Mouse (Mus musculus): Measurements from ENCODE around the gene Tbl3. TPM values are rescaled to one million over a fixed set of nuclear protein-coding genes. Genes with fewer than 3 reads are reported as not detected.

Gene Tbl3
- polyA plus RNA-seq, 1 experiment from 2014 or later, result 35.0 TPM

- Histone ChIP-seq H3K36me3 (replicated peaks) (peaks cover 18% of the 10 kb centered on the region), H3K27ac (replicated peaks) (no peak overlapping the region), H3K4me1 (replicated peaks) (peaks cover 21% of the 10 kb centered on the region), H3K27me3 (no peaks in the 10 kb centered on the region), H3K9me3 (replicated peaks) (no peaks in the 10 kb centered on the region), H3K4me3 (replicated peaks) (no peak overlapping the region), H3K9ac (no peak overlapping the region), H3K4me2 (no peak overlapping the region)
- no peak for ATAC-seq (ENCODE audit: insufficient read depth)
- WGBS (ENCODE audit: insufficient replicate concordance), result 87% methylated on average over 15 of the region's 15 CpGs
Observed at GRCm38 (mm10) chr17:24716166-24716682, 8.8 kb upstream of the Tbl3 start.

- WGBS (ENCODE audit: insufficient replicate concordance), result 83% methylated on average over 6 of the region's 6 CpGs
- Histone ChIP-seq H3K36me3 (replicated peaks) (peaks cover 17% of the 10 kb centered on the region), H3K27me3 (no peaks in the 10 kb centered on the region)
Observed at GRCm38 (mm10) chr17:24715556-24715955, 8.1 kb upstream of the Tbl3 start.

GRCm38 (mm10) chr17:24708646-24709045, 1.2 kb upstream of the Tbl3 start:
- Histone ChIP-seq H3K4me2 (peak overlapping the region; percentile 83), H3K4me1 (replicated peaks) (peaks cover 34% of the 10 kb centered on the region), H3K9ac (no peak overlapping the region), H3K36me3 (replicated peaks) (peaks cover 16% of the 10 kb centered on the region), H3K9me3 (replicated peaks) (no peaks in the 10 kb centered on the region), H3K27ac (replicated peaks) (no peak overlapping the region), H3K4me3 (replicated peaks) (peak overlapping the region; percentile 78), H3K27me3 (no peaks in the 10 kb centered on the region)
- no peak for ATAC-seq (ENCODE audit: insufficient read depth)
- 8% methylated on average over 2 of the region's 2 CpGs for WGBS (ENCODE audit: insufficient replicate concordance)

More at GRCm38 (mm10) chr17:24715556-24715955, 8.1 kb upstream of the Tbl3 start:
- no peak overlapping the region for H3K4me3 ChIP-seq (replicated peaks)
- no peak overlapping the region for H3K4me2 ChIP-seq
- no peak overlapping the region for H3K27ac ChIP-seq (replicated peaks)
- no peak overlapping the region for H3K9ac ChIP-seq
- ATAC-seq (ENCODE audit: insufficient read depth), result no peak
- H3K9me3 ChIP-seq (replicated peaks), result no peaks in the 10 kb centered on the region
- H3K4me1 ChIP-seq (replicated peaks), result peaks cover 19% of the 10 kb centered on the region

GRCm38 (mm10) chr17:24707801-24708425, 453 bp upstream of the Tbl3 start:
- Histone ChIP-seq H3K4me1 (replicated peaks) (peaks cover 34% of the 10 kb centered on the region), H3K4me3 (replicated peaks) (peak overlapping the region; percentile 78), H3K9ac (peak overlapping the region; percentile 70), H3K9me3 (replicated peaks) (no peaks in the 10 kb centered on the region), H3K27ac (replicated peaks) (peak overlapping the region; percentile 89), H3K36me3 (replicated peaks) (peaks cover 16% of the 10 kb centered on the region), H3K4me2 (peak overlapping the region; percentile 83), H3K27me3 (no peaks in the 10 kb centered on the region)
- ATAC-seq (ENCODE audit: insufficient read depth), result peak; percentile 63
- 2% methylated on average over 24 of the region's 24 CpGs for WGBS (ENCODE audit: insufficient replicate concordance)

GRCm38 (mm10) chr17:24705821-24706220, 1.6 kb downstream of the Tbl3 start:
- Histone ChIP-seq H3K9ac (no peak overlapping the region), H3K27me3 (no peaks in the 10 kb centered on the region), H3K27ac (replicated peaks) (no peak overlapping the region), H3K4me1 (replicated peaks) (peaks cover 34% of the 10 kb centered on the region), H3K36me3 (replicated peaks) (peaks cover 33% of the 10 kb centered on the region), H3K9me3 (replicated peaks) (no peaks in the 10 kb centered on the region), H3K4me2 (0 out of 2 replicates have a peak overlapping the region, but pooled peaks have one; percentile 83), H3K4me3 (replicated peaks) (no peak overlapping the region)
- WGBS (ENCODE audit: insufficient replicate concordance), result 83% methylated on average over 3 of the region's 3 CpGs
- ATAC-seq (ENCODE audit: insufficient read depth), result no peak

GRCm38 (mm10) chr17:24701251-24701650, 6.2 kb downstream of the Tbl3 start:
- Histone ChIP-seq H3K27me3 (peaks cover 8% of the 10 kb centered on the region), H3K9me3 (replicated peaks) (no peaks in the 10 kb centered on the region), H3K4me2 (no peak overlapping the region), H3K4me1 (replicated peaks) (peaks cover 25% of the 10 kb centered on the region), H3K27ac (replicated peaks) (no peak overlapping the region), H3K4me3 (replicated peaks) (no peak overlapping the region), H3K9ac (no peak overlapping the region), H3K36me3 (replicated peaks) (peaks cover 49% of the 10 kb centered on the region)
- ATAC-seq (ENCODE audit: insufficient read depth), result no peak
- 78% methylated on average over 9 of the region's 9 CpGs for WGBS (ENCODE audit: insufficient replicate concordance)

- no peak for ATAC-seq (ENCODE audit: insufficient read depth)
- H3K4me2 ChIP-seq, result no peak overlapping the region
- H3K36me3 ChIP-seq (replicated peaks), result peaks cover 41% of the 10 kb centered on the region
- no peaks in the 10 kb centered on the region for H3K9me3 ChIP-seq (replicated peaks)
- no peak overlapping the region for H3K27ac ChIP-seq (replicated peaks)
- peaks cover 8% of the 10 kb centered on the region for H3K27me3 ChIP-seq
- peaks cover 30% of the 10 kb centered on the region for H3K4me1 ChIP-seq (replicated peaks)
- H3K4me3 ChIP-seq (replicated peaks), result no peak overlapping the region
- 65% methylated on average over 2 of the region's 2 CpGs for WGBS (ENCODE audit: insufficient replicate concordance)
- no peak overlapping the region for H3K9ac ChIP-seq
Observed at GRCm38 (mm10) chr17:24699473-24699872, 8.0 kb downstream of the Tbl3 start.

- no peaks in the 10 kb centered on the region for H3K9me3 ChIP-seq (replicated peaks)
- H3K9ac ChIP-seq, result no peak overlapping the region
- no peak for ATAC-seq (ENCODE audit: insufficient read depth)
- peaks cover 39% of the 10 kb centered on the region for H3K36me3 ChIP-seq (replicated peaks)
- peaks cover 32% of the 10 kb centered on the region for H3K4me1 ChIP-seq (replicated peaks)
- no peak overlapping the region for H3K4me3 ChIP-seq (replicated peaks)
- H3K27me3 ChIP-seq, result peaks cover 8% of the 10 kb centered on the region
- H3K27ac ChIP-seq (replicated peaks), result no peak overlapping the region
- 69% methylated on average over 9 of the region's 9 CpGs for WGBS (ENCODE audit: insufficient replicate concordance)
- H3K4me2 ChIP-seq, result no peak overlapping the region
Observed at GRCm38 (mm10) chr17:24698715-24699114, 8.7 kb downstream of the Tbl3 start.

GRCm38 (mm10) chr17:24697985-24698384, 9.5 kb downstream of the Tbl3 start:
- Histone ChIP-seq H3K9ac (no peak overlapping the region), H3K4me2 (no peak overlapping the region), H3K4me1 (replicated peaks) (peaks cover 32% of the 10 kb centered on the region), H3K27me3 (peaks cover 8% of the 10 kb centered on the region), H3K9me3 (replicated peaks) (no peaks in the 10 kb centered on the region), H3K36me3 (replicated peaks) (peaks cover 42% of the 10 kb centered on the region), H3K4me3 (replicated peaks) (no peak overlapping the region), H3K27ac (replicated peaks) (no peak overlapping the region)
- WGBS (ENCODE audit: insufficient replicate concordance), result 30% methylated on average over 5 of the region's 5 CpGs
- ATAC-seq (ENCODE audit: insufficient read depth), result no peak

GRCm38 (mm10) chr17:24696011-24696697, 11.3 kb downstream of the Tbl3 start, which contains the start of the genes Gfer and Noxo1:
Gene Gfer (minus strand): TSS chr17:24696156.
Gene Noxo1 (plus strand): TSS chr17:24696234.
- ATAC-seq (ENCODE audit: insufficient read depth), result peak; percentile 94
- H3K27me3 ChIP-seq, result peaks cover 18% of the 10 kb centered on the region
- peaks cover 35% of the 10 kb centered on the region for H3K36me3 ChIP-seq (replicated peaks)
- H3K27ac ChIP-seq (replicated peaks), result peak within 1 kb of the TSS; percentile 85
- H3K4me2 ChIP-seq, result peak within 1 kb of the TSS; percentile 96
- H3K9me3 ChIP-seq (replicated peaks), result no peaks in the 10 kb centered on the region
- H3K4me1 ChIP-seq (replicated peaks), result peaks cover 32% of the 10 kb centered on the region
- peak within 1 kb of the TSS; percentile 84 for H3K9ac ChIP-seq
- peak within 1 kb of the TSS; percentile 91 for H3K4me3 ChIP-seq (replicated peaks)
- WGBS (ENCODE audit: insufficient replicate concordance), result under 1% methylated on average over 72 of the region's 76 CpGs

GRCm38 (mm10) chr17:24695326-24696010, 12.0 kb downstream of the Tbl3 start:
- Histone ChIP-seq H3K9ac (peak overlapping the region; percentile 84), H3K9me3 (replicated peaks) (no peaks in the 10 kb centered on the region), H3K4me1 (replicated peaks) (peaks cover 32% of the 10 kb centered on the region), H3K27ac (replicated peaks) (peak overlapping the region; percentile 85), H3K36me3 (replicated peaks) (peaks cover 28% of the 10 kb centered on the region), H3K4me3 (replicated peaks) (peak overlapping the region; percentile 91), H3K4me2 (peak overlapping the region; percentile 96), H3K27me3 (peaks cover 25% of the 10 kb centered on the region)
- peak; percentile 13 for ATAC-seq (ENCODE audit: insufficient read depth)
- WGBS (ENCODE audit: insufficient replicate concordance), result 6% methylated on average over 51 of the region's 51 CpGs

Measured in liver, embryonic 15.5 days (tissue).